Mouse (Mus musculus): Measurements from ENCODE around the gene Phkb.

Phkb gene

GRCm38 (mm10) chr8:86090666-86091065 is 249.9 kb downstream of the Phkb start:
- DNase-seq (ENCODE audit: low spot score) = peak; percentile 15
